Mouse (Mus musculus) limb, embryonic 12.5 days (tissue): ENCODE measurements around the gene Prr12. TPM values are rescaled to one million over a fixed set of nuclear protein-coding genes. Genes with fewer than 3 reads are reported as not detected.
A peak's percentile ranks its signal among the peaks of the same experiment; 100 is the strongest.

Experiments
- ATAC-seq: fragments of 200-750 bp; cut with Nextera tagmentation; 2 replicates; pipeline ENCODE4 v1.8.0; 2017; ENCODE audit warnings: low read depth, moderate TSS enrichment; ENCODE audit not compliant: insufficient number of reproducible peaks, insufficient read depth, low FRiP score, low TSS enrichment
- H3K27ac ChIP-seq: fragments of 300-500 bp; sonication (generic); 2 replicates; pipeline ENCODE4 v1.5.1; 2016; ENCODE audit warnings: mild to moderate bottlenecking, moderate library complexity
- H3K27me3 ChIP-seq: fragments of 300-500 bp; sonication (generic); 2 replicates; pipeline ENCODE4 v1.6.1; 2016; ENCODE audit warnings: mild to moderate bottlenecking, moderate library complexity
- H3K36me3 ChIP-seq: fragments of 300-500 bp; sonication (generic); 2 replicates; pipeline ENCODE4 v1.6.1; 2016; ENCODE audit warnings: mild to moderate bottlenecking, moderate library complexity
- H3K4me1 ChIP-seq: fragments of 300-500 bp; sonication (generic); replicated peaks from 2 replicates; pipeline ENCODE4 v1.6.1; 2016
- H3K4me2 ChIP-seq: fragments of 300-500 bp; sonication (generic); 2 replicates; pipeline ENCODE4 v1.6.1; 2016; ENCODE audit warnings: mild to moderate bottlenecking, moderate library complexity
- H3K4me3 ChIP-seq: fragments of 300-500 bp; sonication (generic); replicated peaks from 2 replicates; pipeline ENCODE4 v1.5.1; 2016; ENCODE audit warnings: mild to moderate bottlenecking
- H3K9ac ChIP-seq: fragments of 300-500 bp; sonication (generic); replicated peaks from 2 replicates; pipeline ENCODE4 v1.6.1; 2016; ENCODE audit warnings: mild to moderate bottlenecking, moderate library complexity
- H3K9me3 ChIP-seq: fragments of 300-500 bp; sonication (generic); 2 replicates; pipeline ENCODE4 v1.6.1; 2016; ENCODE audit warnings: mild to moderate bottlenecking, moderate library complexity
- WGBS: fragments of 180-500 bp; shearing (Covaris S2); methylation state at CpG from one replicate; pipeline ENCODE4 v1.1.7; 2016; 5-methylcytosine and 5-hydroxymethylcytosine counted together
- polyA plus RNA-seq: library from polyadenylated mRNA; unstranded; fragments of >200 nt; fragmentation: Nextera tagmentation; extraction: Ambion mirVana; gene quantifications from 2 replicates; pipeline ENCODE4 v1.2.1, GENCODE M21; 2016

The Prr12 gene
- polyA plus RNA-seq, 1 experiment from 2014 or later: 15.0 TPM

DNA sequence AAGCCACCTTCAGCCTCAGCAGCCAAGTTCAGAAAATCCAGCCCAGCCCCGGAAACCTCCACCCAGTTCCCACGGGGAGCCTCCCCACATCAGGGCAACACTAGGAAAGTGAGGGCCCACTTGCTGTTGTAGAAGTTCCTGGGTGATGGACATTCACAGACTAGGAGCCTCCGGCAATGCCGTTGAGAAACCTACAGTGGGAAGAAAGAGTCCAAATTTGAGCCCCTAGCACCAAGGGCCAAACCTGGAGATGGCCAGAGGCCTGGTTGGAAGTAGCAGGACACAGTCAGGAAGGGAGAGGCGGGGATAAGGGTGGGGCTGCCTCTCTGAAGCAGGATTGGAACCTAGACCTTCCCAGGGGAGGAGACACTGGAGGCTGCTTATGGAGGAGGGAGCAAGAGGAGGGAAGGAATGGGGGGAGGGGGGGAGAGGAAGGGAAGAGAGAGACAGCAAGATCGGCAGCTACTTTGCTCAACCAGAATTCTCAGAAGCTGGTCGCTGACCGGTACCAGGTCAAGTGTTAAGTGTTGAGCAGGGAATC is 33.6 kb downstream of the Prr12 start:
- Histone ChIP-seq H3K36me3 (no peaks in the 10 kb centered on the region), H3K9me3 (no peaks in the 10 kb centered on the region), H3K27me3 (peaks cover 12% of the 10 kb centered on the region; the same call in 1 of the 2 replicates), H3K27ac (0 out of 2 replicates have a peak overlapping the region, but pooled peaks have one; percentile 1), H3K9ac (no peak overlapping the region), H3K4me3 (0 out of 2 replicates have a peak overlapping the region, but pooled peaks have one; percentile 6), H3K4me1 (peaks cover 35% of the 10 kb centered on the region), H3K4me2 (peak overlapping the region; percentile 85)
- ATAC-seq: no peak
- WGBS: 32% methylated on average over 8 of the region's 8 CpGs

DNA sequence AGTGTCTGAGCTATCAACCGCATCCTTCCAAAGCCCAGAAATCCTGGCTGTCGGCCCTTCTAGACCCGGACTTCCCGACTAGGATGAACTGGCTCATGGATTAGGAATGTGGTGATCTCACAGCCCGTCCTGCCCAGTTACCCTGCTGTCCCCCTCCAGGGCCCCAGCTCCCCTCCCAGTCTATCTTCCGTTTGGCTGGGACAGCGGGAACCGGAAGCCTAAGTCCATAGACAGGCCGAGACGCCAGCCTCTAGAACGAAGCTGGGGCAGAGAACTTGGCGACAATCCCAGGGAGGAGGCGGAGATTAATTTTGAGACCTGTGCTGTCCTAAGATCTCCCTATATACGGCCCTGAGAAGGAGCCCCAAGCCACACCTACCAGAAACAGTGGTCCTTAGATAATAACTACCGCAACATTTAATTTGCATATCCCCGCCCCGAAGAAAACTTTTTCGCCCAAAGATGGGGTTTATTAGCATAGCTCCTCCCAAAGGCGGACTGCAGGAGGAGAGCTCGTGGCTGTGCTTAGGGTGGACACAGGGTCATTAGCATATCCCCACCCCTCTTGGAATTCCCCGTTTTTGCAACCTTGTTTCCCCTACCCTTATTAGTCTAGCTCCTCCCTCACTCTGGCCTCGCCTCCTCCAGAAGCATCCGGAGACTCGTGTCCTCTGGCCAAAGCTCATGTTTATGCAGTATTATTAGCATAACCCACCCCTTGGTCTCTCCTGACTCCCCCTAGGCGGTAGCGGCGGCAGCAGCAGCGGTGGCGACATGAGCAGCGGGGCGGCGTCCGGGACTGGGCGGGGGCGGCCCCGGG is 35.2 kb downstream of the Prr12 start, which contains the start of gene Rras:
TSS of gene Rras (plus strand) at position 720 of the 820 bp plus-strand sequence.
- H3K4me1 ChIP-seq: peaks cover 35% of the 10 kb centered on the region
- peak; percentile 92 for ATAC-seq
- WGBS: 1% methylated on average over 36 of the region's 36 CpGs

DNA sequence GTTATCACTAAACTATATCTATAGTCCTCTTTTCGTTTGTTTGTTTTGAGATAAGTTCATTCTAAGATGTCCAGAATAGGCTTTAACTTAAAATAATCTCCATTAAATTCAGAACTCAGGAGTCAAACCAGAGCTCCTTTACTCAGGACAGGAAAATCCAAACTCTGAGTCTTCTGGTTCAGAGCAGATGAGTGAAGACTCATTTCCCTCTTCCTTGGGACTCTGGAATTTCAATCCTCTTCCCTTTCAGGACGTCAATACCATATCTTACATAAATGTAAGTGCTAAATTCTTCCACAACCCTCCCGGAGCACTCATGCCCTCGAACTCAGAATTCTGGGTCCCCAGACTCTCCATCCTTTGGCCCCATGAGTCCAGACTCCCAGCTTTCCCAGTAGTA is 35.9 kb downstream of the Prr12 start:
- peak overlapping the region; percentile 92 for H3K27ac ChIP-seq
- no peak for ATAC-seq
- H3K9ac ChIP-seq: no peak overlapping the region; the same call in 1 of the 2 replicates
- H3K36me3 ChIP-seq: peaks cover 23% of the 10 kb centered on the region
- WGBS: 2% methylated on average over 4 of the region's 4 CpGs
- H3K4me1 ChIP-seq: peaks cover 35% of the 10 kb centered on the region
- no peaks in the 10 kb centered on the region for H3K9me3 ChIP-seq
- peak overlapping the region; percentile 85 for H3K4me2 ChIP-seq
- peak overlapping the region; percentile 89 for H3K4me3 ChIP-seq
- H3K27me3 ChIP-seq: peaks cover 12% of the 10 kb centered on the region; the same call in 1 of the 2 replicates

More for the DNA sequence above, 35.2 kb downstream of the Prr12 start, which contains the start of gene Rras:
- Histone ChIP-seq H3K9ac (peak within 1 kb of the TSS; percentile 70), H3K4me3 (peak within 1 kb of the TSS; percentile 89), H3K27ac (peak within 1 kb of the TSS; percentile 92), H3K9me3 (no peaks in the 10 kb centered on the region), H3K36me3 (peaks cover 16% of the 10 kb centered on the region), H3K4me2 (peak within 1 kb of the TSS; percentile 85), H3K27me3 (peaks cover 12% of the 10 kb centered on the region; the same call in 1 of the 2 replicates)

DNA sequence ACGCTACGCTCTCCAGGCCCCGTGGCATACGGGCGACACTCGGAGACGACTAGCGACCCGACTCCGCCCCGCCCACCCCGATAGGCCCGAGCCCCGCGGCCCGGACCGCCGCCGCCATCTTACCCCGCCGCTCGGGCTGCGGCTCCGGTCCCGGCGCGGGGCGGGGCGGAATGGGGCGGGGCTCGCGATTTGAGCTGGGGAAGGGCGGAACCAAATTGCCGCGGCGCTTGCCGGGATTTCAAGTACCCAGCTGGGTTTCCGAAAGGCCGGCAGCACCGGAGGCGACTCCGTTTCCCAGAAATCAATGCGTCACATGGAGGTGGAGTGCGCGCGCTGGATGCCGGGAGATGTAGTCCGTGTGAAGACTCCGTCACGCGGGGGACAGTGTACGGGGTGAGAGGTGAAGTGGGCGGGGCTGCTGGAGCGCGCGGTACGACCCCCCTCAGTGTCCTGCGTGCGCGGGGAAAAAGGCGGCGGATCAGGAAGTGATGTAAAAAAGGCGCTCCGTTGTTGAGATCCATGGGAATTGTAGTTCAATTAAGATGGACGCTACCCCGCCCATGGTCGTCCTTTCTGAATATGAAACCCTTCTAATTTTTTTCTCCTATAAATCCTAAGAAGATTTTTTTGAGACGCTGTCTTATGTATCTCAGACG is 36.6 kb downstream of the Prr12 start, which contains the start of gene Scaf1:
TSS of gene Scaf1 (minus strand) at position 407 of the 656 bp plus-strand sequence.
- H3K27ac ChIP-seq: peak within 1 kb of the TSS; percentile 92
- ATAC-seq: peak; percentile 90
- peaks cover 12% of the 10 kb centered on the region; the same call in 1 of the 2 replicates for H3K27me3 ChIP-seq
- H3K4me2 ChIP-seq: peak within 1 kb of the TSS; percentile 85
- under 1% methylated on average over 67 of the region's 69 CpGs for WGBS
- H3K9me3 ChIP-seq: no peaks in the 10 kb centered on the region
- H3K9ac ChIP-seq: peak within 1 kb of the TSS; percentile 94
- H3K4me3 ChIP-seq: peak within 1 kb of the TSS; percentile 89
- peaks cover 30% of the 10 kb centered on the region for H3K36me3 ChIP-seq
- peaks cover 35% of the 10 kb centered on the region for H3K4me1 ChIP-seq

DNA sequence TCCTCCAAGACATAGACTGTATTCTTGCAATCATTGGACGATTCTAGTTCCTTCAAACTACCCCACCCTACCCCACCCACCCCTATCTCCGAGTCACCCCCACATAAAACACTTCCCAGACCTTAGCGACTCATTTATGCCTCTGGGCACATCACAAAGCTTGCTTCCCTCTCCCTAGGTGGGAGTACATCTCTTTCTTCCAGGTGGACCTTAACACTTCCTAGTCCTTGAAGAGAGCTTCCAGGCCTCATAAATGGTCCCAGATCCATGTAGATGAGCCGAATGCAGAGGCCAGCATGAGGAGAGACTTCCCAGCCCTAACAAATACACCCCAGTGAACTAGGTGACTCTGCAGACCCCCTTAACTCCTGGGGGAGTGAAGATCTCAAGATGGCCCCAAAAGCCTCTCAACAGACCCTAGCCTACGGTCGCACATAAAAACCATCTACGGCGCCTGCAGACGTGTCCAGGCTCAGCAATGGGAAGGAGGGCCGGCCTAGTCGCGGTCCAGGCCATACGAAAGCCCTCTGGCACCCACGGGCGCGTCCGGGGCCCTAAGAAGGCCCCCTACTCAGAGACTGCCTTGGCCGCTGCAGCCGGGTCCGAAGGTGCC is 37.2 kb downstream of the Prr12 start:
- peak overlapping the region; percentile 94 for H3K9ac ChIP-seq
- WGBS: 2% methylated on average over 20 of the region's 20 CpGs

DNA sequence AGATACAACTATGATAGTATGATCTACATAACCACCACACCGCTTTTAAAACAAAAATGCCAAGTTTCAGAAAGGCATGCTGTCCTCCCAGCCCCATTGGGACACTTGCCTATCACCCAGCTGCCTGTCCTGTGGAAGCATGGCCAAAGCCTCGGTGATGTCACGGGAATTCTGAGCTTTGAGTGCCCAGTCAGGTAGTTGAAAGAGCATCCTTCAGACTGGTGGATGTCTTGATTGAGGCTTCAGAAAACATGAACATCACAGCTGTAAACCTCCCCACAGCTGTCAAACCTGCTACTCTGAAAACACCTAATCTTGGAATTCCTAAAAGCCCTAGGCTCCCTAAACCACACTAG is 38.6 kb downstream of the Prr12 start:
- no peak for ATAC-seq

More for the DNA sequence above, 37.2 kb downstream of the Prr12 start:
- Histone ChIP-seq H3K27me3 (peaks cover 12% of the 10 kb centered on the region; the same call in 1 of the 2 replicates), H3K36me3 (peaks cover 36% of the 10 kb centered on the region), H3K27ac (peak overlapping the region; percentile 86), H3K4me3 (peak overlapping the region; percentile 89), H3K9me3 (no peaks in the 10 kb centered on the region), H3K4me1 (peaks cover 35% of the 10 kb centered on the region), H3K4me2 (peak overlapping the region; percentile 85)
- no peak for ATAC-seq

DNA sequence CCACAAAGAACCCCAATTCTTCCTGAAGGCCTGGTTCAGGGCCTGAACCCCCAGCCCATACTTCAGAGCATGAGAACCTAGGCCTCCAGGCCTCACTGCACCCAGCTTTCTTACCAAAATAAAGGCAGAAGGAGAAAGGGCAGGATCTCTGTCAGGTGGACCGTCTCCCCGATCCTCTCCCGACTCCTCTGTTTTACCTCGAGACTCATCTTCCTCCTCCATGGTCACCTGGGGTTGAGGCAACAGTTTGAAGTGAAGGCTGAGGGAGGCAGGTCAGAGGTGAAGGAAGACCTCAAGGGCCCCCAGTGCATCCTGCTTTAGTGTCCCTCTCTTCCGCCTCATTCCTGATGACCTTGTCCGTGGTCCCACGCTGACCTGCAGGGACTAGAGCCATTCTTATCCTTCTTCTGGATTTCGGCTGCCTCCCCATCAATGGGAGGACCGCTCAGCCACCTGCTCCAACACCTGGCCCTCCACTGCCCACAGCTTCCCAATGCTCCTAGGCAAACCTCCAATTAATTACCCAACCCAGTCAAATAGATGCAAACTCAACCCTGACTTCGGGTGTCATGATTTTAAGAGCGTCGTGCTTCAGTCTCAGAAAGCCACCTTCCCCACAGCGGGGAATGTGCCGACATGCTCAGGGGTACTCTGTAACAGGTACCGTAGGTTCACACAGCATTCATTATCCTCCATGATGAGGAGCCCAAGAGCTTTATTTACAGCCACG is 39.1 kb downstream of the Prr12 start:
- Histone ChIP-seq H3K9me3 (no peaks in the 10 kb centered on the region), H3K4me2 (no peak overlapping the region), H3K27ac (no peak overlapping the region), H3K36me3 (peaks cover 55% of the 10 kb centered on the region), H3K4me3 (no peak overlapping the region), H3K27me3 (no peaks in the 10 kb centered on the region), H3K4me1 (peaks cover 23% of the 10 kb centered on the region), H3K9ac (0 out of 2 replicates have a peak overlapping the region, but pooled peaks have one; percentile 12)
- ATAC-seq: no peak
- WGBS: 95% methylated on average over 16 of the region's 16 CpGs

More for the DNA sequence above, 38.6 kb downstream of the Prr12 start:
- WGBS: 99% methylated on average over 3 of the region's 3 CpGs
- Histone ChIP-seq H3K4me2 (no peak overlapping the region), H3K36me3 (peaks cover 50% of the 10 kb centered on the region), H3K27me3 (0 out of 2 replicates have a peak, but pooled peaks cover 3% of the 10 kb centered on the region), H3K9ac (no peak overlapping the region), H3K27ac (no peak overlapping the region), H3K4me1 (peaks cover 27% of the 10 kb centered on the region), H3K4me3 (no peak overlapping the region; the same call in 1 of the 2 replicates), H3K9me3 (no peaks in the 10 kb centered on the region)

DNA sequence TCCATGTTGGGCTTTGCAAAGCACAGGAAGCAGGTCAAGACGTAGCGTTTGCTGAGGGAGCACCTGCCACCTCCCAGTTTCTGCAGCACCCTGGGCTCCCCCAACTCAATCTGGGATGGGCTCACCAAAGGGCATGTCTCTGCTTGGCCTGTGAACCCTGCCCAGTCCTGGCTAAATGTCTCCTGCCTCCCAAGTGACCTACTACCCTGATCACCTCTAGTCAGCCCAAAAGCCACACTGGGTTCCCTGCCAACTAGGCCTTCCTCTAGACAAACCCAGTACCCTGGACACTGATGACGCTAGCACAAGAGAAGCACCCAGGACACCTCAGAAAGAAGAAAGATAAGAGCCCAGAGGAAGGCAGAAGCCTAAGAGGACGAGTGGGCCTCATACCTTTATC is 39.9 kb downstream of the Prr12 start:
- H3K9ac ChIP-seq: no peak overlapping the region
- no peak overlapping the region for H3K4me3 ChIP-seq
- no peaks in the 10 kb centered on the region for H3K27me3 ChIP-seq
- peaks cover 62% of the 10 kb centered on the region for H3K36me3 ChIP-seq
- no peak for ATAC-seq
- peaks cover 17% of the 10 kb centered on the region for H3K4me1 ChIP-seq
- WGBS: 86% methylated on average over 4 of the region's 4 CpGs
- no peaks in the 10 kb centered on the region for H3K9me3 ChIP-seq
- no peak overlapping the region for H3K27ac ChIP-seq
- H3K4me2 ChIP-seq: no peak overlapping the region

DNA sequence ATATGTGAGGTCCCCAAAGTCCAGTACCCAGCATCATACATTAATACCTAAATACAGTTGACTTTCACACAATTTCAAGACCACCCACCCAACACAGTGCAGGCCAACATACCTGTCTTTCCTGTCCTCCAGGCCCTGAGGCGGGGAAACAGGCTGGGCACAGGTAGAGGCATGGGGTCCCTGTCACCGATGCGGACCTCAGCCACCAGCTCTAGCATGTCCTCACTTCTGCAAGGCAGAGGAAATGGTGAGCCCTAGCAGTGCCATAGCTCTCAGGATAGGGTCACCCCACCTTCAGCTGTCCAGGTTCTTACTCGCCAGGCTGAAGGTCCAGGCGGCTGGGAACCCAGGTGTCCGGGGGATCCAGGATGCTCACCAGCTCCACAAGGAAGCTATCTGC is 40.7 kb downstream of the Prr12 start:
- H3K9me3 ChIP-seq: no peaks in the 10 kb centered on the region
- no peak overlapping the region for H3K4me3 ChIP-seq
- H3K4me1 ChIP-seq: peaks cover 15% of the 10 kb centered on the region
- WGBS: 92% methylated on average over 6 of the region's 6 CpGs
- H3K27ac ChIP-seq: no peak overlapping the region
- H3K4me2 ChIP-seq: no peak overlapping the region
- no peak for ATAC-seq
- no peak overlapping the region for H3K9ac ChIP-seq
- peaks cover 71% of the 10 kb centered on the region for H3K36me3 ChIP-seq
- H3K27me3 ChIP-seq: no peaks in the 10 kb centered on the region

DNA sequence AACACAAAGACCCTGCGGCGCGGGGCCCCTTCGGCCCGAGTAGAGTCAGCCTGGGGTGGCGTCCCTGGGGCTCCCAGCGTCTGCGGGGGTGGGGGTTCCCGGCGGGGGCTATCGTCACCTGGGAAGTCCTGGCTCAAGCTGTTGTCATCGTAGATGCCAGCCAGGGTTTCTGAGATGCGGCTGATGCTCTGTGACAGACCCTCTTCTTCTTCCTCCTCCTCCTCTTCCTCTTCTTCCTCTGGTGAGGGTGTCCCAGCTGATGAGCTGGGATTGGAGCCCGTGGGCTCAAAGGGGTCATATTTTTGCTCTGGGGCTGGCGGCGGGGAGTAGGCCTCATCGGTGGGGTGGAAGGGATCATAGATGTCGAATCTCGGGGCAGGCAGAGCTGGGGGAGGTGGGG is 44.3 kb downstream of the Prr12 start:
- Histone ChIP-seq H3K4me2 (no peak overlapping the region), H3K27me3 (no peaks in the 10 kb centered on the region), H3K4me1 (peaks cover 10% of the 10 kb centered on the region; the same call in 1 of the 2 replicates), H3K9ac (no peak overlapping the region), H3K9me3 (no peaks in the 10 kb centered on the region), H3K36me3 (peaks cover 100% of the 10 kb centered on the region), H3K27ac (no peak overlapping the region), H3K4me3 (no peak overlapping the region)
- WGBS: 95% methylated on average over 19 of the region's 19 CpGs
- no peak for ATAC-seq
